Comparison of ENCODE assay signal across 15 mouse cellular contexts in the genomic region with DNA sequence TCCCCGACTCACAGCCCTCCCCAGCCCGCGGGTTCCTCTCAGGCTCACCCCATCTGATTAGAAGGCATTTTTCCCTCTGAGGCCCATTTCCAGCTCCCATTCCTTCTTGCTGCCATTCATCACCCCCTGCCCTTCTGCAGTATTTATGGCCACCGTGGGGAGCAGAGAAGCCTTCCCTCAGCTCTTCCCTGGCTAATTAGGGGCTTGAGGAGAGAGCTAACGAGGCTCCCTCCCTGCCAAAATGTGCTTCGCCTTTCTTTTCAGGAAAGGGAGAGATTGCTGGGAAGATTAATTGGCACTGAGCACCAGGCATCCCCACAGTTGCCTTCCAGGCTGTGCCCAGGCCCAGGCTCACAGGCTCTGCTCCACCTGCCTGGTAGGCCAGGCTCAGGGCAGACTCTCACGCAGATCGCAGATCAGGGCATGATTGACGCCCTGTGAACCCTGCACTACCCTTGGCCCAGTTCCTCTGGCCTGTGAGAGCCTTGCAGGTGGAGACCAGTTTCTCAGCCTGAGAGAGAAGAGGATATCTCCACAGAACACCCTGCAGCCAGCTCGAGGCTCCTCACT. TPM values are rescaled to one million over a fixed set of nuclear protein-coding genes. Genes with fewer than 3 reads are reported as not detected.
A peak's percentile ranks its signal among the peaks of the same experiment; 100 is the strongest.
DNase-seq lines count a peak whose midpoint lies in the region; ATAC-seq lines count a peak whose summit lies in the region.
"Had no signal": no experiment of that assay in that cellular context is flagged by ENCODE, and none has a peak within 500 bp of the region (broad histone marks: within the 10 kb centered on the region; RNA-seq: fewer than 3 reads in every experiment).

No protein-coding gene starts in this region.

- peak; percentile 46 for DNase-seq in MN1 (ENCODE audit: low spot score)
- no peak for DNase-seq in forebrain, embryonic 10.5 days (ENCODE audit: extremely low spot score, low spot score)
- DNase-seq in adrenal gland, postnatal 4 days (ENCODE audit: low spot score in 2 of 2): no peak
- DNase-seq in thymus, postnatal 25 days: no peak
- DNase-seq: heart, postnatal 4 days; layer of hippocampus, adult 9-11 months; right cerebral cortex, adult 18-20 months had no signal

- H3K9me3 ChIP-seq in forebrain, embryonic 10.5 days: no peaks in the 10 kb centered on the region
- H3K9me3 ChIP-seq in hindbrain, embryonic 13.5 days: no peaks in the 10 kb centered on the region
- no peaks in the 10 kb centered on the region for H3K9me3 ChIP-seq in neural tube, embryonic 12.5 days
- H3K9me3 ChIP-seq: kidney, embryonic 15.5 days; limb, embryonic 10.5 days; liver, embryonic 15.5 days had no signal

- H3K27ac ChIP-seq in forebrain, embryonic 10.5 days: peak overlapping the region; percentile 66
- peak overlapping the region; percentile 87 for H3K27ac ChIP-seq in hindbrain, embryonic 13.5 days
- H3K27ac ChIP-seq in neural tube, embryonic 12.5 days: peak overlapping the region; percentile 62; the same call in 1 of the 2 replicates
- H3K27ac ChIP-seq: kidney, embryonic 15.5 days; limb, embryonic 10.5 days; liver, embryonic 15.5 days; macrophage had no signal

- H3K36me3 ChIP-seq in forebrain, embryonic 10.5 days (replicated peaks): peaks cover 93% of the 10 kb centered on the region
- H3K36me3 ChIP-seq in hindbrain, embryonic 13.5 days: peaks cover 59% of the 10 kb centered on the region
- H3K36me3 ChIP-seq in neural tube, embryonic 12.5 days: peaks cover 63% of the 10 kb centered on the region

- peak overlapping the region; percentile 59 for H3K9ac ChIP-seq in hindbrain, embryonic 13.5 days
- H3K9ac ChIP-seq in neural tube, embryonic 12.5 days: no peak overlapping the region
- H3K9ac ChIP-seq: kidney, embryonic 15.5 days; liver, embryonic 15.5 days had no signal

- H3K4me1 ChIP-seq in forebrain, embryonic 10.5 days: peaks cover 22% of the 10 kb centered on the region
- H3K4me1 ChIP-seq in hindbrain, embryonic 13.5 days (replicated peaks): peaks cover 61% of the 10 kb centered on the region
- H3K4me1 ChIP-seq in neural tube, embryonic 12.5 days: peaks cover 28% of the 10 kb centered on the region
- H3K4me1 ChIP-seq: kidney, embryonic 15.5 days had no signal

- WGBS in forebrain, embryonic 10.5 days: 61% methylated on average over 10 of the region's 10 CpGs
- 63% methylated on average over 10 of the region's 10 CpGs for WGBS in hindbrain, embryonic 13.5 days
- 32% methylated on average over 10 of the region's 10 CpGs for WGBS in neural tube, embryonic 12.5 days

- H3K4me3 ChIP-seq in forebrain, embryonic 10.5 days: no peak overlapping the region
- no peak overlapping the region for H3K4me3 ChIP-seq in hindbrain, embryonic 13.5 days
- no peak overlapping the region for H3K4me3 ChIP-seq in neural tube, embryonic 12.5 days
- H3K4me3 ChIP-seq: kidney, embryonic 15.5 days; limb, embryonic 10.5 days; liver, embryonic 15.5 days had no signal

- no peaks in the 10 kb centered on the region for H3K27me3 ChIP-seq in forebrain, embryonic 10.5 days (ENCODE audit: poor library complexity, severe bottlenecking)
- H3K27me3 ChIP-seq in hindbrain, embryonic 13.5 days: no peaks in the 10 kb centered on the region
- no peaks in the 10 kb centered on the region for H3K27me3 ChIP-seq in neural tube, embryonic 12.5 days (replicated peaks)
- H3K27me3 ChIP-seq: kidney, embryonic 15.5 days; liver, embryonic 15.5 days; Patski had no signal

- 0 out of 2 replicates have a peak, but pooled peaks have one; percentile 22 for ATAC-seq in hindbrain, embryonic 13.5 days (ENCODE audit: low FRiP score)
- ATAC-seq in neural tube, embryonic 12.5 days (ENCODE audit: low FRiP score, low read depth): no peak
- ATAC-seq in megakaryocyte, adult 5-6 weeks (ENCODE audit: poor library complexity, severe bottlenecking): no peak
- ATAC-seq: Patski had no signal

- H3K4me2 ChIP-seq in hindbrain, embryonic 13.5 days: no peak overlapping the region
- H3K4me2 ChIP-seq in neural tube, embryonic 12.5 days (replicated peaks): no peak overlapping the region
- H3K4me2 ChIP-seq: kidney, embryonic 15.5 days; liver, embryonic 15.5 days had no signal

RNA-seq across cellular contexts. Expression of gene Chmp6, which starts 19.5 kb away (rescaled TPM):
- 114 and 124 TPM in 2 replicates for polyA plus RNA-seq in forebrain, embryonic 10.5 days (2016; fragmentation: Nextera tagmentation; extraction: Ambion mirVana)
- polyA plus RNA-seq in hindbrain, embryonic 13.5 days (2015; fragmentation: Nextera tagmentation; extraction: Ambion mirVana): 100 and 103 TPM in 2 replicates
- 95.6 and 99.4 TPM in 2 replicates for polyA plus RNA-seq in neural tube, embryonic 12.5 days (2016; fragmentation: Nextera tagmentation; extraction: Ambion mirVana)
- 20.7 and 21.7 TPM in 2 replicates for total RNA-seq in megakaryocyte, adult 5-6 weeks (2015)
- total RNA-seq in megakaryocyte, adult 5-6 weeks (2017): 54.8 and 79.3 TPM in 2 replicates
- total RNA-seq in adrenal gland, postnatal 4 days (2021): 10 to 100 TPM; 51.4 to 54.3 TPM

RNA-seq across cellular contexts. Expression of gene Baiap2, which starts 48.8 kb away (rescaled TPM):
- 9.6 and 11.1 TPM in 2 replicates for polyA plus RNA-seq in forebrain, embryonic 10.5 days (2016; fragmentation: Nextera tagmentation; extraction: Ambion mirVana)
- polyA plus RNA-seq in hindbrain, embryonic 13.5 days (2015; fragmentation: Nextera tagmentation; extraction: Ambion mirVana): 10.0 and 12.3 TPM in 2 replicates
- 10.4 and 11.8 TPM in 2 replicates for polyA plus RNA-seq in neural tube, embryonic 12.5 days (2016; fragmentation: Nextera tagmentation; extraction: Ambion mirVana)
- total RNA-seq in megakaryocyte, adult 5-6 weeks (2015): 6.2 TPM in 2 replicates
- total RNA-seq in megakaryocyte, adult 5-6 weeks (2017): 6.2 and 6.9 TPM in 2 replicates
- 10 to 100 TPM; 24.1 to 26.5 TPM for total RNA-seq in adrenal gland, postnatal 4 days (2021)
